11 mouse cellular contexts compared by ENCODE assay signal in the genomic region with DNA sequence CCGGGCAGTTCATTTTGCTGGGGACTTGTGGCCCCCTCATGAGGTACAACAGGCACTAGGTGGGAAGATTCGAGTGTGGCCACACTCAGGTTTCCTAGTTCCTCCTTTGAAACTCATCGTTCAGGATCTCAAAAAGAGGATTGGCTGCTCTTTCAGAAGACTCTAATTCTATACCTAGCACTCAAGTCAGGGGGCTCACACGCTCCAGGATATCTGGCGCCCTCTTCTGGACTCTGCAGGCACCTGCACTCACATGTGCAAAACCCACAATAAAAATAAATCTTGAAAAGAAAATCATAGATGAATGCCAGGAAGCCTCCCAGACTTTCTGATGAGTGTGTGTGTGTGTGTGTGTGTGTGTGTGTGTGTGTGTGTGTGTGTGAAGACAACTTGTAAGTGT. TPM values are rescaled to one million over a fixed set of nuclear protein-coding genes. Genes with fewer than 3 reads are reported as not detected.
DNase-seq lines count a peak whose midpoint lies in the region; ATAC-seq and TF ChIP-seq lines count a peak whose summit lies in the region.
"Had no signal": no experiment of that assay in that cellular context is flagged by ENCODE, and none has a peak within 500 bp of the region (broad histone marks: within the 10 kb centered on the region; RNA-seq: fewer than 3 reads in every experiment).

No protein-coding gene starts in this region.

- peaks cover 2% of the 10 kb centered on the region; the same call in 1 of the 2 replicates for H3K9me3 ChIP-seq in liver, embryonic 11.5 days (ENCODE audit: control insufficient read depth, low read length)
- H3K9me3 ChIP-seq in ES-E14 (ENCODE audit: control insufficient read depth, insufficient read depth, low read depth, low read length), result no peaks in the 10 kb centered on the region
- H3K9me3 ChIP-seq: liver, embryonic 13.5 days had no signal

- no peaks in the 10 kb centered on the region for H3K4me1 ChIP-seq in cerebellum, adult 2 months (ENCODE audit: control insufficient read depth, insufficient read depth, low read length)
- peaks cover 2% of the 10 kb centered on the region; the same call in 1 of the 2 replicates for H3K4me1 ChIP-seq in liver, adult 2 months (ENCODE audit: control insufficient read depth, insufficient read depth, low read length)
- peaks cover 10% of the 10 kb centered on the region for H3K4me1 ChIP-seq in liver, embryonic 11.5 days (replicated peaks; ENCODE audit: control insufficient read depth, insufficient read depth, low read length)
- H3K4me1 ChIP-seq in ES-E14 (ENCODE audit: control insufficient read depth in 2 of 2, insufficient read depth in 2 of 2, low read length in 2 of 2, poor library complexity in 1 of 2), result 0 out of 4 replicates have a peak, but pooled peaks cover 0 to 3% of the 10 kb centered on the region in 2 experiments

- no peaks in the 10 kb centered on the region for H3K27me3 ChIP-seq in cerebellum, adult 2 months (ENCODE audit: control insufficient read depth, insufficient read depth, low read length)
- H3K27me3 ChIP-seq in liver, adult 2 months (ENCODE audit: control insufficient read depth, insufficient read depth, low read length), result no peaks in the 10 kb centered on the region
- peaks cover 44% of the 10 kb centered on the region for H3K27me3 ChIP-seq in liver, embryonic 11.5 days (replicated peaks; ENCODE audit: control insufficient read depth, insufficient read depth, low read length)

- no peak for DNase-seq in cerebellum, adult 2 months
- DNase-seq in cerebellum, adult 9-10 months, result no peak
- no peak for DNase-seq in liver, adult 2 months (ENCODE audit: extremely low read depth, low read depth, low spot score)
- no peak for DNase-seq in liver, embryonic 11.5 days (ENCODE audit: low spot score)
- peak; percentile 42 for DNase-seq in ES-E14 (ENCODE audit: low read depth, low spot score)
- peak; percentile 57 for DNase-seq in induced T-regulatory cell, adult 2 months (ENCODE audit: low read depth)
- no peak for DNase-seq in right cerebral cortex, postnatal 36 days (ENCODE audit: low spot score in 2 of 2)
- DNase-seq: adrenal gland, postnatal 36 days; liver, embryonic 13.5 days had no signal

- no peak for TF ChIP-seq POLR2A in cerebellum, adult 2 months (IDR thresholded peaks at IDR 0.05; ENCODE audit: borderline replicate concordance, insufficient read depth, low read length)
- no peak for TF ChIP-seq POLR2A in liver, adult 2 months (IDR thresholded peaks at IDR 0.05; ENCODE audit: extremely low read depth, insufficient read depth, low read length)

- H3K9ac ChIP-seq in liver, adult 2 months (ENCODE audit: low read depth, low read length), result no peak overlapping the region
- H3K9ac ChIP-seq in liver, embryonic 11.5 days (ENCODE audit: low read depth, low read length), result no peak overlapping the region
- H3K9ac ChIP-seq in ES-E14 (ENCODE audit: insufficient read depth, low read depth, low read length, poor library complexity, severe bottlenecking), result no peak overlapping the region
- H3K9ac ChIP-seq: liver, embryonic 13.5 days had no signal

- no peak for ATAC-seq in liver, embryonic 11.5 days (replicated peaks; ENCODE audit: low FRiP score)
- no peak for ATAC-seq in activated CD4-positive, CD25-positive, alpha-beta regulatory T cell, adult 4 months
- ATAC-seq: midbrain, embryonic 16.5 days had no signal

- 77% methylated on average over 5 of the region's 5 CpGs for WGBS in cerebellum, adult 2 months
- WGBS in liver, adult 2 months, result 68% methylated on average over 5 of the region's 5 CpGs
- 54% methylated on average over 5 of the region's 5 CpGs for WGBS in liver, embryonic 11.5 days

- no peak overlapping the region for H3K4me2 ChIP-seq in liver, embryonic 11.5 days
- H3K4me2 ChIP-seq: liver, embryonic 13.5 days had no signal

- H3K79me2 ChIP-seq in liver, adult 2 months (ENCODE audit: control insufficient read depth, insufficient read depth, low read length), result peaks cover 12% of the 10 kb centered on the region; the same call in 1 of the 2 replicates

- no peaks in the 10 kb centered on the region for H3K36me3 ChIP-seq in liver, adult 2 months (ENCODE audit: control insufficient read depth, insufficient read depth, low read length)
- no peaks in the 10 kb centered on the region for H3K36me3 ChIP-seq in liver, embryonic 11.5 days (ENCODE audit: control insufficient read depth, insufficient read depth, low read length)
- H3K36me3 ChIP-seq in ES-E14 (ENCODE audit: control insufficient read depth, insufficient read depth, low read length, poor library complexity, severe bottlenecking), result no peaks in the 10 kb centered on the region
- H3K36me3 ChIP-seq: liver, embryonic 13.5 days had no signal

- no peak overlapping the region for H3K27ac ChIP-seq in cerebellum, adult 2 months (ENCODE audit: insufficient read depth, low read length)
- H3K27ac ChIP-seq in liver, adult 2 months (replicated peaks; ENCODE audit: insufficient read depth, low read depth, low read length), result no peak overlapping the region
- H3K27ac ChIP-seq in liver, embryonic 11.5 days (ENCODE audit: low read depth, low read length), result no peak overlapping the region
- no peak overlapping the region for H3K27ac ChIP-seq in ES-E14 (ENCODE audit: insufficient read depth, low read depth, low read length, poor library complexity, severe bottlenecking)
- H3K27ac ChIP-seq: liver, embryonic 13.5 days had no signal

- TF ChIP-seq CTCF in cerebellum, adult 2 months (IDR thresholded peaks at IDR 0.05; ENCODE audit: borderline replicate concordance, insufficient read depth, low read depth, low read length), result peak; percentile 19; the same call in 1 of the 2 replicates
- peak; percentile 72 for TF ChIP-seq CTCF in liver, adult 2 months (IDR thresholded peaks at IDR 0.05; ENCODE audit: low read depth, low read length)

- H3K4me3 ChIP-seq in cerebellum, adult 2 months (replicated peaks; ENCODE audit: insufficient read depth, low read depth, low read length), result no peak overlapping the region
- no peak overlapping the region for H3K4me3 ChIP-seq in liver, adult 2 months (ENCODE audit: insufficient read depth, low read depth, low read length)
- no peak overlapping the region for H3K4me3 ChIP-seq in liver, embryonic 11.5 days (ENCODE audit: low read depth, low read length)
- no peak overlapping the region for H3K4me3 ChIP-seq in ES-E14 (ENCODE audit: insufficient read depth in 1 of 2, low read depth in 1 of 2, low read length in 2 of 2, poor library complexity in 1 of 2, severe bottlenecking in 1 of 2)
- H3K4me3 ChIP-seq: liver, embryonic 13.5 days had no signal

- in situ Hi-C loops in ES-E14 (cut with MboI; ENCODE audit: low sequenced_read_pairs in 2 of 2, unreplicated experiment in 2 of 2), result no loop called here

TF ChIP-seq in ES-E14, 5 proteins besides CTCF, POLR2A, EP300 and RAD21:
- TF ChIP-seq HCFC1 (IDR thresholded peaks at IDR 0.05; ENCODE audit: borderline replicate concordance, insufficient read depth, low read length) (no peak), ZC3H11A (IDR thresholded peaks at IDR 0.05; ENCODE audit: borderline replicate concordance, low read depth, low read length) (0 out of 2 replicates have a peak, but pooled peaks have one; percentile 41)
TF ChIP-seq in ES-E14: peak in this region for 1.

RNA-seq across cellular contexts. Expression of gene Vgll4, which starts 1.1 kb away (rescaled TPM):
- polyA plus RNA-seq in cerebellum, adult 2 months (2012; rRNA removed), result 22.3 and 23.9 TPM in 2 replicates
- 24.3 and 31.0 TPM in 2 replicates for total RNA-seq in liver, adult 2 months (2014; rRNA removed)
- polyA plus RNA-seq in liver, adult 2 months (2012; rRNA removed), result 32.1 and 44.5 TPM in 2 replicates
- 34.3 and 37.8 TPM in 2 replicates for polyA plus RNA-seq in liver, embryonic 11.5 days (2014; fragmentation: Nextera tagmentation; extraction: Ambion mirVana)
- total RNA-seq in ES-E14 (2012; rRNA removed), result 17.1 and 25.5 TPM in 2 replicates
- polyA plus RNA-seq in activated CD4-positive, CD25-positive, alpha-beta regulatory T cell, adult 4 months (2017; shearing (Covaris generic)), result 100 to 1,000 TPM in 1 of 2 experiments, 10 to 100 TPM in 1; 95.8 to 109 TPM

Comparison
In these comparisons a context has a peak if more than half of its experiments do, and no peak if none do; other contexts are left out.
1. DNase-seq: peak in ES-E14 (single experiment) and induced T-regulatory cell, adult 2 months (single experiment); none in cerebellum, adult 2 months (0 of 2), cerebellum, adult 9-10 months (single experiment), liver, adult 2 months (single experiment), liver, embryonic 11.5 days (single experiment) and right cerebral cortex, postnatal 36 days (0 of 2).